Mouse (Mus musculus) layer of hippocampus, adult 11-12 months (tissue): ENCODE data around the gene Git1.
A peak's percentile ranks its signal among the peaks of the same experiment; 100 is the strongest.

ENCODE experiments used
- DNase-seq: peaks from one replicate; pipeline ENCODE4 v3.0.0; 2022; ENCODE audit warnings: low spot score

Git1 gene

DNA sequence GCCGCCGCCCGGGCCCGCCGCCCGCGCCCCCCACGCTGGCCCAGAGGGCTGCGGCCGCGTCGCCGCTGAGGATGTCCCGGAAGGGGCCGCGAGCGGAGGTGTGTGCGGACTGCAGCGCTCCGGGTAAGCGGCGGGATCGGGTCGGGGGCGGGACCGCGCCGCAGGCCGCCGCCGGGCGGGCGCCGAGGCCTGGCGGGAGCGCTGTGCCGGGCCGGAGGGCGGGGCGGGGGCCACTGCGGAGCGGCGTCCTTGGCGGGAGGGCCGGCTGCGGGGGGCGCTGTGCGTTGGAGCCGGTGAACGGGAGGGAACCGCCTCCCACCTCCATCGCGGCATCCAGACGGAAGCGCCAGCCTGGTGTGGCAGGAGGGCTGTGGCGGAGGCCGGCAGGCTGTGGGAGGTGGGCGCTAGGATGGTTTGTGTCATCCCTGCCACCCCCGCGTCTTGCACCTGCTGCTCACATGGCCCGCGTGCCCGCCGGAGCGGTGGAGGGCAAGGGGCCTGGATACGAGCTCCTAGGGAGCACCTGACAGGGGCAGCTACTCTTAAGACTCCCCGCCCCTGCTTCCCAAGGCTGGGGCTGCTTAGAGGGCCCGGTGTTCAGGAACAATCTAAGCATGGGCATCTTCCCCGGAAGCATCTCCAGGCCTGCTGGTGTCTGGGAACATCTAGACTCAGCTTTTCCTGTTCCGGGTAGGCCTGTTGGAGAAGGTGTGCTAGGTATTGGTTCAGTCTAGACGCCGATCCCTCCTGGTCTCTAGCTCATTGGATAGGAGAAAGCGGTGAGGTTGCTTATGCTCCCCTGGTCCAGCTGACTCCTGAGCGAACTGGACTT lies at the start of gene Git1:
Gene Git1 (plus strand): TSS at position 51 of the 832 bp plus-strand sequence.
- DNase-seq, result no peak

DNA sequence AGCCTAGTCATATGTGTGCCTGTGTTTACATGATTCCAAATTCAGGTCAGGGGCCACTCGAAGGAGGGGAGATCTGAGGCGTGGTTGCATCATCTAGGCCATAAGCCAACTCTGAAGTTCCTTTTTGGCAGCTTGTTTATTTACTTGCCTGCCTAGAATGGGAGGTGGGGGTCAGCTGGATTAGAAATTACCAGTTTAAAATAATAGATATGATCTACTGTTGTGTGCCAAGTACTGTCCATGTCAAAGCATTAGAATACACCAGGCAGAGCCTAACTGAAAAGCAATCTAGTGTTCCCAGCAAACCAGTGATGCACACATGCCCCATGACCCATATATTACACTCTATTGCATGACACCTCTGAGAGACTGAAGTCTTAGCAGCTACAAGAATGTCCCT lies 48.4 kb upstream of the Git1 start:
- no peak for DNase-seq

DNA sequence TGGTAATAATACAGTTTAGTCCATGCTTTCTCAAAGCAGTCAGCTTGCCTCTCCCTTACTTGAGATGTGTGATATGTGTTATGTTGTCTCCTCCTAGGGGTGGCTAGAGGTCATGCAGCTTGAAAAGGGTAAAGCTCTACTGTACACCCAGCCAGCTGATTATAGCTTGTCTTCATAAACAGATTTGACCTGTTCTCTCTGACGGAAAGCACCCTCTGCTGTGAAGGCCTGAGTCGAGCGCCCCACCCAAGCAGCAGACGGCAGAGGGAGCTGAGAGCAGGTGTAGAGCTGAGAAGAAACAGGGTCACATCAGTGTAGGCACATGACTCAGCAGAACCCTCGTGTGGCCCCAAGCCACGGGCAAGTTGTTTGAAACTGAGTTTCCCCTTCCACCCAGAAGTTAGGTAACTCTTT lies 46.7 kb upstream of the Git1 start:
- DNase-seq, result peak; percentile 63

GRCm38 (mm10) chr11:77449224-77449623 lies 44.1 kb upstream of the Git1 start:
- DNase-seq, result no peak

DNA sequence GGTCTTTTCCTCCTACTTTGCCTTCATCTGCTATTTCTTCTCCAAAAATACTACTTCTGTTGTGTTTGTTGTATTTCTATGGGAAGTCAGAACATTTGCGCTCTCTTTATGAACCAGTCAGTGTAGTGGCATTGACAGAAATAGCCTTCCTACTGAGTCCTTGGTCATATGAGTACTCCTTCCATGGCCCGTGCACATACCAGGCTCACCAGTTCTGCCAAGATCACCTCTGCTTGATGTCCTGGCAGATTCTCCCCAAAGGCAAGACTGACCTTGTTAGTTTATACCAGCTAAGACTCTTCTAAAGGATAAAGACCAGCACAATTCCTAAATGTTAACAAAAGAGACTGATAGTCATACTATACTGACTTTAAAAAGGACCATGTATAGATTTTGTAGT lies 41.7 kb upstream of the Git1 start:
- DNase-seq, result no peak

DNA sequence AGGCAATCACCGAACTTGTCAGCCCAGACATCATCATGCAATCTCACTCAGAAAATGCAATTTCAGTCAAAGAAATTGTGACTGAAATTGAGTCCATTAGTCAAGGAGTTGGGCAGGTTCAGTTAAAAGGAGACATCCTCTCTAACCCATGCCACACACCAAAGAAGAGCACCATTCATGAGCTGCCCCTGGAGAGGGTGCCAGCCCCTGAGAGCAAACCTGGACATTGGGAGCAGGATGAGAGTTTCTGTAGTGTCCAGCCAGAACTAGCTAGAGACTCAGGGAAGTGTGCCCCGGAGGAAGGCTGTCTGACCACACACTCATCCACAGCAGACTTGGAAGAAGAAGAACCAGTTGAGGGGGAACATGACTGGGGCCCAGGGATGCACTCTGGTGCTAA lies 40.0 kb upstream of the Git1 start:
- no peak for DNase-seq

DNA sequence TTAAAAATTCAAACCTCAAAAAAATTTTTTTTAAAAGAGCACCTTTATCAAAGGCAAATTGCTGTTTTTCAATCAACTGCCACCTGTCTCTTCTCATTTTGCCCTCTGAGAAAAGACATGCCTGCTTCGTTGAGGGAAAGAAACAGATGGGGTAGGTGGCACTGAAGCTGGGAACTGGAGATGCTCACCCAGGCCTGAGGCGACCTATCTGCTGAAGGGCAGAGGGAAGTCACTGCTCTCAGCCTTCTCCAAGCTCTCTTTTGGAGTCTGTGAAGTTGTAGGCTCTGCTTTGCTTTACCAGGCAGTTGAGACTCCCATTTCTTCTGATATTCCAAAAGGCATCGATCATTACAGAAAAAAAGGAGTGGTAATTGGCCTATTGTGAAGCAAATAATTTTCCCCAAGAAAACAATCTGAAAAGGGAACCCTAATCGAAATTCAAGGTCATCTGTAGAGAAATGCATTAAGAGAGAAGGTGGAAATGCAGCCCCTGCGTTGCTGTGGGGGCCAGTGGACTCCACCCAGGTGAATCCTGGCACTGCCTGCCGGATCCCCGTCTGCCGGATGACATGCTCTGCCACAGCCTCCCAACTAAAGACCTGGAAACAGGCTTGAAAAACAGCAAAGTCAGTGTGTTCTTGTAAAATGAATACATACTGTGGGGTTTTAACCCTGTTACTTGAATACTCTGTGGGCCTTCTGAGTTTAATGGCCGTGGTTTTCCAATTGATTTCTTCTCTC lies 37.4 kb upstream of the Git1 start:
- DNase-seq, result no peak

GRCm38 (mm10) chr11:77456866-77457265 lies 36.5 kb upstream of the Git1 start:
- no peak for DNase-seq

GRCm38 (mm10) chr11:77461856-77462255 lies 31.5 kb upstream of the Git1 start:
- DNase-seq, result no peak

DNA sequence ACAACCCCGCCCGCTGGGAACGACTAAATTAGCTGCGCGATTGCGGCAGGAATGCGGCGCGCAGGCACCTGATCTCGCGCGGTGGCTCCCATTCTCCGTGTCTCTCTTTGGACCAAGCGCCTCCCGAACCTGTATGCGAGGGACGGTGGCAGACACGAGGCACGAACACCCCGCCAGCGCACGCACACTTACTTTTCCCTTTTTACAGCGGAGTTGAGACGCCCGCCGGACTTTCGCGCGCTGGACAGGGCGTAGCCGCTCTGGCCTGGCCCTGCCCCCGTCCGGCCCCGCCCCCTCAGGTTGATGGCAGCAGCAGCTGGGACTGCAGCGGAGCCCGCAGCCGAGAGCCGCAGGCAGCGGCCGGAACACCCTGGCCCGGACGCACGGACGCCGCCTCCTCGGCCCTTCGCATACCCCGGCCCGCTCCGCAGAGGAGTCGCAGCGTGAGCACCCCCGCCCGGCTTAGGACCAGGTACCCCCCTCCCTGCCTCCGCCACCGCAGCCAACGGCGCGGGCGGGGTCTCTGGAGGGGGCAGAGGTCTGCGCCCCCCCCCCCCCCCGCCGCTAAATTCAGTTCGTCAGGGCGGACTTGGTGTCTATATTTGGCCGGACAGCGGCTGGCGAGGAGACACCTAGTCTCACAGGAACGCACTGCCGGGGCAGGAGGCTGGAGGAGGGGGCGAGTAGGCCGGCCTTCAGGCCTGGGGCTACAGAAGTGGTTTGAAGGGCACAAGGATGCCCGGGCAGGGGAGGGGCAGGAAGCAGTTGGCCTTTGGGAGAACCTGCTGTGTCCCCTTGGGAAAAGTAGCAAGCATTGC lies 30.9 kb upstream of the Git1 start, which contains the start of gene Coro6:
Gene Coro6 (plus strand): TSS at position 129 of the 818 bp plus-strand sequence.
- DNase-seq, result no peak

DNA sequence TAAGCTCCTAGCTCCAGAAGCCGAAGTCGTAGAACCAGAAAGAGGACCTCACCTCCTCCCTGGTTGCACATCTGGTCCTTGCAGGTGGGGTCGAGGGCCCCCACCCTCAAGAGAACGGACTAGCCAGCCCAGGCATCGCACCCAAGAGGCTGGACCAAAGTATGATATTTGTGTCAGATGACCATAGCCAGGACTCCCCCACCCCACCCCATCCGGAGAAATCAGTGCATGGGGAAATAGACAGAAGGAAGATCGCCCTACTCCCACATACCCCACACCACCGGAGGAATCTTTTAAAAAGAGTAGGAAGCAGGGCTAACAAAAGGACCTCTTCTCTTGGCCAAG lies 30.3 kb upstream of the Git1 start:
- no peak for DNase-seq

DNA sequence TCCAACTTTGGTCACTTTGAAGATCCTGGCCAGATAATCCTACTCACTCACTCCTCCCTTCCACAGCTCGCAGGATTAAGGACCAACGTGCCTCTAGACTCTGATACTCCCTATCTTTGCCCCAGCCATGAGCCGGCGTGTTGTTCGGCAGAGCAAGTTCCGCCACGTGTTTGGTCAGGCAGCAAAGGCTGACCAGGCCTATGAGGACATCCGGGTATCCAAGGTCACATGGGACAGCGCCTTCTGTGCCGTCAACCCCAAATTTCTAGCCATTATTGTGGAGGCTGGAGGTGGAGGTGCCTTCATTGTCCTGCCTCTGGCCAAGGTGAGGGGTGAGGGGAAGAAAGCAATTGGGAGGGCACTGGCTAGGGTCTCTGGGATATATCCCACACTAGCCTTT lies 29.6 kb upstream of the Git1 start:
- no peak for DNase-seq

- no peak for DNase-seq
These were observed 28.7 kb upstream of the Git1 start for GRCm38 (mm10) chr11:77464684-77465083.

DNA sequence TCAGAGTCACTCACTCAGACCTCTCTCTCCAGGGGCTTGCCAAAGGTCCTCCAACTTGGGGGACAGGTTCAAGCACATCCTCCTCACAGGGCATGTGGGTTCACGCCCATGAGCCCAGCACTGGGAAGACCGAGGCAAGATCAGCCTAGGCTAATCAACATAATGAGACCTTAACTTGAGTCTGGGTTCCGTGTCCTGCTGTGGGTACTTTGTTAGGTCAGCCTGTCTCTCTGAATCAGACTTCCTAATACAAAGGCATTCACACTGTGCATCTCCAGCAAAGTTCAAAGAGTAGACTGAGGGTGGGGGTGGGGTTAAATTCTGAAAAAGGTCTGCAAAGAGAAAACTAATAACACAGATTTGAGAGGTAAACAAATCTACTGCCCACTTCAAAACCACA lies 28.3 kb upstream of the Git1 start:
- no peak for DNase-seq

GRCm38 (mm10) chr11:77466544-77466943 lies 26.8 kb upstream of the Git1 start:
- no peak for DNase-seq

- DNase-seq, result peak; percentile 79
These were observed 26.2 kb upstream of the Git1 start for GRCm38 (mm10) chr11:77467157-77467556.

DNA sequence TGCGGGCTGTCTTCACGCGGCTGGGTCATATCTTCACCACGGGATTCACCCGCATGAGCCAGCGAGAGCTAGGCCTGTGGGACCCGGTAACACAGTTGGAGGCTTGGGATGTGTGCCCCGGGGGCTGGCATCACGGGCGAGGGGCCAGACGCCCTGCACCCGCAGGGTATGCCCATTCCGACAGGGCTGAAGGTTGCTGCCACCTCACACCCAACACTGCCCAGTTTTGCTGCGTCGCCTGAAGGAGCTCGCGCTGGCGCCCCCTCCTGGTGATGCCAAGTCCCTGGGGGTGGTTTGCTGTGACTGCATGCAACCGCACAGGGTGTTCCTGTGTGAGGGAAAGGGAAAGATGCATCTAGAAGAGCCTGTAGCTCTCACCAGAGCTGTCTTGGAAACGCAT lies 25.6 kb upstream of the Git1 start:
- DNase-seq, result peak; percentile 81

DNA sequence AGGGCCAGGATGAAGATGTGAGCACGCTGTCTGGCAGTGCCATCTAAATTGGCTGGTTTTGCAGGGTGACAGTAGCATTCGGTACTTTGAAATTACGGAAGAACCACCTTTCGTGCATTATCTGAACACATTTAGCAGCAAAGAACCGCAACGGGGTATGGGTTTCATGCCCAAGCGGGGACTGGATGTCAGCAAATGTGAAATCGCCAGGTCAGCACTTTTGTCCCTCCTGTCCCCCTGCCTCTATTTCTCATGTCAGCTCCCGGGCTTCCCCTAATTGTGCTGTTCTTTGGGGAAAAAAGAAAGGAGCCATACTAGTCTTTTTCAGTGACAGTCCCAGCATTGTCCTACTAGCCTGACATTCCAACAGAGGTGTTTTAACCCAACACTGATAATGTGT lies 25.0 kb upstream of the Git1 start:
- no peak for DNase-seq

GRCm38 (mm10) chr11:77471407-77471806 lies 22.0 kb upstream of the Git1 start:
- DNase-seq, result no peak

DNA sequence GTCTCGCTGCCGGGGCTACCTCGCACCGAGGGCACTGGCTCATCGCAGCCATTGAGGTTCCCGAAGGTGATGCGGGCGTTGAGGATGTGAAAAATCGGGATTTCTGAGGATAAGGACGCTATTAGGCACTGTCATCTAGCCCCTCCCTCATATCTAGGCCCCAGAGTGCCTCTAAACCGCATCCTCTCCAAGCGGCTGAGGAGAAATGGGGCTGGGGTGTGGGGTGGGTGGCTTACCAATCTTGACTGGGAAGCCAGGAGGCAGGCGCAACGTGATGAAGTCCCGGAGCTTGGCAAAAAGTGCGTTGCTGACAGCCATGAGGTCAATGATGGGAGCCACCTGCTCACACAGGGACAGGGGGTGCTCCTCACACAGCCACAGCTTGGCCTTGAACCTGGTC lies 20.6 kb upstream of the Git1 start:
- no peak for DNase-seq

GRCm38 (mm10) chr11:77476216-77476615 lies 17.1 kb upstream of the Git1 start:
- DNase-seq, result no peak

- DNase-seq, result no peak
These were observed 16.5 kb upstream of the Git1 start for GRCm38 (mm10) chr11:77476895-77477294.

DNA sequence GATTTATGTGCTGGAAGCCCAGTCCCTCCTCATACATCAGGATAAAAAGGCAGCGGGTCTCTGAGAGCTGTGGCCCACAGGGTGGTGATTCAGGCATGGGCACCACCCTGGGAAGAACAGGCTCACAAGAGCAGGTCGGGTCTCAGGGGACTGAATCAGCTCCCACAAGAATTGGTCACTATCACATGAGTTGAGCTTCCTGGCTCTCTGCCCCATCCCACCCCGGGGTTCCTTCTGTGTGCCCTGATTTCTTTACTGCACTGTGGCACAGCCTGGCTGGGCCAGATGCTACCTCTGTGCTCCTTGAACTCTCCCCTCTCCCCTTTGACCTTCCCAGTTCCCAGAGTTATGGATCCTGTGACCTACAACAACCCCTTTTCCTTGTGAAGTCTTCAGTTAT lies 10.3 kb upstream of the Git1 start:
- no peak for DNase-seq
